Mouse (Mus musculus) erythroblast, embryonic 14.5 days (primary cell): ENCODE measurements around the gene Zfp169.

Source experiments
- GATA1 ChIP-seq: IDR thresholded peaks from 2 replicates; pipeline ENCODE4 v1.6.1; 2012; ENCODE audit warnings: low read length, inconsistent platforms, mixed read lengths
- TAL1 ChIP-seq: IDR thresholded peaks from 3 replicates; pipeline ENCODE4 v1.6.1; 2012; ENCODE audit warnings: low read length, inconsistent platforms, mixed read lengths

GRCm38 (mm10) chr13:48498676-48499075 is 14.6 kb downstream of the Zfp169 start:
- TF ChIP-seq GATA1, result no peak
- TF ChIP-seq TAL1, result no peak
